Mouse (Mus musculus) lung, adult 2 months (tissue): ENCODE measurements at regions not wholly inside any gene's neighbourhood (a gene's known extent, or its start where the extent isn't known, plus 50 kb on each side); places are given as distances from the start of the nearest gene placed in this dataset.

Source experiments
- CTCF ChIP-seq: fragments of 200-500 bp; IDR thresholded peaks from 2 replicates; pipeline ENCODE4 v1.5.1; 2011; ENCODE audit warnings: mild to moderate bottlenecking, low read length, control low read depth; ENCODE audit not compliant: insufficient read depth
- POLR2A ChIP-seq: fragments of 200-500 bp; IDR thresholded peaks from 2 replicates; pipeline ENCODE4 v1.6.1; 2011; ENCODE audit warnings: low read depth, mild to moderate bottlenecking, control low read depth, low read length, borderline replicate concordance; ENCODE audit errors: extremely low read depth

DNA sequence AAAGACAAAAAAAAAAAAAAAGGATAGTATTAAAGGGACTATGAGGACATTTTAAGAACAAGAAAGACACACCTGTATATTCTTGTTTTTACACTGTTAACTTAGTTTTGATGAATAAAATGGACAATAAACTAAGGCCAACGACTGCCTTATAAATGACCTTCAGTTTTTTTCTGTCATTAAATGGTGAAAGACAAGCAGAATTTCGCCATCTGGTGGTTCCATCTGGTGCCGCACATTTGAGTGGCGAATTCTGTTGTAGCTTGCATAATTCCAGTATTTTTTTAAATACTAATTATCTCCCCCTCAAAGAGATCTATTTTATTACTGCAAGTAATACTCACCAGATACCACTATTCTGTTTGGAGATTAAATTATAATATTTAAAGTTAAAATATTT, 107.3 kb upstream of the Eef1e1 start:
- peak; percentile 19; the same call in 1 of the 2 replicates for TF ChIP-seq CTCF
- TF ChIP-seq POLR2A = no peak
